Mouse (Mus musculus): Measurements from ENCODE around the gene Spa17.

GRCm38 (mm10) chr9:37572204-37572876 lies 41.2 kb downstream of the Spa17 start:
- TF ChIP-seq MYOD1 (IDR thresholded peaks at IDR 0.05; ENCODE audit: control insufficient read depth in 1 of 3, insufficient read length in 2 of 3, low read depth in 2 of 3) (no peak), E2F4 (IDR thresholded peaks at IDR 0.05; ENCODE audit: insufficient read depth) (no peak), POLR2A (IDR thresholded peaks at IDR 0.05; ENCODE audit: insufficient read length, low read depth) (no peak)
